Mouse (Mus musculus) megakaryocyte, adult 5-6 weeks (primary cell): ENCODE measurements around the gene Tbc1d19. TPM values are rescaled to one million over a fixed set of nuclear protein-coding genes. Genes with fewer than 3 reads are reported as not detected.

Experiments
- ATAC-seq: 2 replicates; pipeline ENCODE4 v1.8.0; 2016; ENCODE audit warnings: mild to moderate bottlenecking, inconsistent platforms; ENCODE audit not compliant: poor library complexity, severe bottlenecking
- total RNA-seq, 2 experiments: library from RNA; stranded (forward) in 1 of 2; stranded (reverse) in 1 of 2; fragments of 153-499, 151-499 nt in 1 of 2; fragments of 221-1000, 200-1000 nt in 1 of 2; gene quantifications; 2 replicates each; pipeline versions ENCODE4 v1.2.3 to v1.2.4; 2015 to 2017

Gene Tbc1d19
- total RNA-seq, 2 experiments from 2014 or later: 2.8 to 6.2 TPM

GRCm38 (mm10) chr5:53947549-53948183 is 138.3 kb downstream of the Tbc1d19 start:
- no peak for ATAC-seq

- ATAC-seq: peak; percentile 79
These were observed 139.3 kb downstream of the Tbc1d19 start for GRCm38 (mm10) chr5:53948606-53949266.

- ATAC-seq: no peak
These were observed 140.8 kb downstream of the Tbc1d19 start for GRCm38 (mm10) chr5:53950189-53950588.

- no peak for ATAC-seq
These were observed 143.8 kb downstream of the Tbc1d19 start for GRCm38 (mm10) chr5:53953216-53953615.

Other genes starting within 250 kb of the Tbc1d19 start
- not detected in 2 replicates for gene Cckar, start 101.9 kb upstream of the Tbc1d19 start, total RNA-seq (2015)
- gene Cckar, start 101.9 kb upstream of the Tbc1d19 start, total RNA-seq (2017): not detected in 2 replicates
- 31.2 and 33.7 TPM in 2 replicates for gene Stim2, start 188.9 kb downstream of the Tbc1d19 start, total RNA-seq (2015)
- gene Stim2, start 188.9 kb downstream of the Tbc1d19 start, total RNA-seq (2017): 29.2 and 35.5 TPM in 2 replicates